ENCODE assay signal across 10 mouse cellular contexts in genomic region chr3:104523333-104523871, GRCm38 (mm10). TPM values are rescaled to one million over a fixed set of nuclear protein-coding genes. Genes with fewer than 3 reads are reported as not detected.
DNase-seq lines count a peak whose midpoint lies in the region; ATAC-seq and TF ChIP-seq lines count a peak whose summit lies in the region.
"Had no signal": no experiment of that assay in that cellular context is flagged by ENCODE, and none has a peak within 500 bp of the region (broad histone marks: within the 10 kb centered on the region; RNA-seq: fewer than 3 reads in every experiment).

No protein-coding gene starts in this region.

- no peak for TF ChIP-seq POLR2A in bone marrow, adult 2 months (IDR thresholded peaks at IDR 0.05; ENCODE audit: borderline replicate concordance, control insufficient read depth, low read depth, low read length)

- intact Hi-C loops in heart, postnatal 25 days (cut with DNase I) = no loop called here
- intact Hi-C loops in gastrocnemius, postnatal 36 days (cut with DNase I) = no loop called here

- no peaks in the 10 kb centered on the region for H3K27me3 ChIP-seq in forebrain, embryonic 13.5 days
- H3K27me3 ChIP-seq: hindbrain, embryonic 15.5 days; midbrain, embryonic 12.5 days had no signal

- no peak for TF ChIP-seq CTCF in bone marrow, adult 2 months (IDR thresholded peaks at IDR 0.05; ENCODE audit: control insufficient read depth, insufficient read depth, low read length)

- peaks cover 3% of the 10 kb centered on the region for H3K4me1 ChIP-seq in bone marrow, adult 2 months (ENCODE audit: control insufficient read depth, insufficient read depth, low read length)
- no peaks in the 10 kb centered on the region for H3K4me1 ChIP-seq in forebrain, embryonic 13.5 days
- H3K4me1 ChIP-seq: hindbrain, embryonic 15.5 days; midbrain, embryonic 12.5 days had no signal

- H3K36me3 ChIP-seq in forebrain, embryonic 13.5 days (ENCODE audit: poor library complexity, severe bottlenecking) = no peaks in the 10 kb centered on the region
- H3K36me3 ChIP-seq: hindbrain, embryonic 15.5 days; midbrain, embryonic 12.5 days had no signal

- 46% methylated on average over 4 of the region's 4 CpGs for WGBS in bone marrow, adult 2 months
- 81% methylated on average over 4 of the region's 4 CpGs for WGBS in forebrain, embryonic 13.5 days

- no peak overlapping the region for H3K9ac ChIP-seq in forebrain, embryonic 13.5 days
- H3K9ac ChIP-seq: hindbrain, embryonic 15.5 days; midbrain, embryonic 12.5 days had no signal

- peak; percentile 29; the same call in 1 of the 2 replicates for ATAC-seq in megakaryocyte progenitor cell, adult 5-6 weeks (replicated peaks; ENCODE audit: poor library complexity)
- no peak for ATAC-seq in forebrain, embryonic 13.5 days

- no peak overlapping the region for H3K4me3 ChIP-seq in bone marrow, adult 2 months (replicated peaks; ENCODE audit: control insufficient read depth, low read depth, low read length)
- no peak overlapping the region for H3K4me3 ChIP-seq in forebrain, embryonic 13.5 days
- H3K4me3 ChIP-seq: hindbrain, embryonic 15.5 days; midbrain, embryonic 12.5 days had no signal

- peak; percentile 32 to 59 for DNase-seq in heart, adult 18-20 months
- no peak for DNase-seq in heart, postnatal 25 days (ENCODE audit: low spot score)
- peak; percentile 74 to 90 for DNase-seq in kidney, postnatal 25 days
- no peak for DNase-seq in cerebellum, postnatal 36 days
- no peak for DNase-seq in gastrocnemius, postnatal 36 days

- peak overlapping the region; percentile 69 for H3K27ac ChIP-seq in bone marrow, adult 2 months (ENCODE audit: control insufficient read depth, insufficient read depth, low read depth, low read length, poor library complexity)
- no peak overlapping the region for H3K27ac ChIP-seq in forebrain, embryonic 13.5 days
- H3K27ac ChIP-seq: hindbrain, embryonic 15.5 days; midbrain, embryonic 12.5 days had no signal

- no peaks in the 10 kb centered on the region for H3K9me3 ChIP-seq in forebrain, embryonic 13.5 days (replicated peaks)
- H3K9me3 ChIP-seq: hindbrain, embryonic 15.5 days; midbrain, embryonic 12.5 days had no signal

- no peak overlapping the region for H3K4me2 ChIP-seq in forebrain, embryonic 13.5 days
- H3K4me2 ChIP-seq: hindbrain, embryonic 15.5 days; midbrain, embryonic 12.5 days had no signal

RNA-seq across cellular contexts. Expression of gene Lrig2, which starts 11.7 kb away (rescaled TPM):
- total RNA-seq in heart, adult 18-20 months (2021) = 1 to 10 TPM; 7.9 to 9.4 TPM
- 10 to 100 TPM in 1 of 2 experiments, 1 to 10 TPM in 1; 9.8 to 10.7 TPM for total RNA-seq in heart, postnatal 25 days (2021)
- polyA plus RNA-seq in bone marrow, adult 2 months (2011; ENCODE audit: insufficient read depth, insufficient read length, low replicate concordance, missing spikeins) = 2.4 and 6.0 TPM in 2 replicates
- 11.1 and 17.4 TPM in 2 replicates for total RNA-seq in megakaryocyte progenitor cell, adult 5-6 weeks (2015)
- 10.1 and 19.7 TPM in 2 replicates for total RNA-seq in megakaryocyte progenitor cell, adult 5-6 weeks (2017)
- polyA plus RNA-seq in forebrain, embryonic 13.5 days (2015; fragmentation: Nextera tagmentation; extraction: Ambion mirVana) = 23.1 and 24.4 TPM in 2 replicates
- 1 to 10 TPM; 4.1 to 5.3 TPM for total RNA-seq in gastrocnemius, postnatal 36 days (2021)

Comparison
In these comparisons a context has a peak if more than half of its experiments do, and no peak if none do; other contexts are left out.
1. DNase-seq: peak in heart, adult 18-20 months (2 of 2) and kidney, postnatal 25 days (2 of 2); none in heart, postnatal 25 days (single experiment), cerebellum, postnatal 36 days (0 of 2) and gastrocnemius, postnatal 36 days (0 of 2).